Mouse (Mus musculus) limb, embryonic 11.5 days (tissue): Measurements from ENCODE around the gene Rab22a. TPM values are rescaled to one million over a fixed set of nuclear protein-coding genes. Genes with fewer than 3 reads are reported as not detected.

Source experiments
- microRNA-seq: library from miRNA; unstranded; fragments of <30 nt; microRNA quantifications from one replicate; pipeline ENCODE4, GENCODE M21; 2016
- polyA plus RNA-seq: library from polyadenylated mRNA; unstranded; fragments of >200 nt; fragmentation: Nextera tagmentation; extraction: Ambion mirVana; gene quantifications from 2 replicates; pipeline ENCODE4 v1.2.1, GENCODE M21; 2014

Gene Rab22a
- polyA plus RNA-seq, 1 experiment from 2014 or later, result 31.9 TPM

Small RNA genes within 50 kb of the gene (microRNA-seq; reads per million reads assigned to microRNA genes)
- not detected for gene Mir6340

Other genes with a start within 250 kb of the Rab22a start
- not detected in 2 replicates for gene 1700021F07Rik, start 137.2 kb upstream of the Rab22a start, polyA plus RNA-seq
- gene Ankrd60, start 81.4 kb upstream of the Rab22a start, polyA plus RNA-seq, result not detected in 2 replicates
- gene 1700010B08Rik, start 59.7 kb downstream of the Rab22a start, polyA plus RNA-seq, result not detected in 2 replicates
- gene Vapb, start 77.8 kb downstream of the Rab22a start, polyA plus RNA-seq, result 9.8 and 11.0 TPM in 2 replicates